Mouse (Mus musculus) cerebellum, adult (tissue): Measurements from ENCODE around the gene Ttll6.

ENCODE experiments used
- ATAC-seq: cut with Nextera tagmentation; 2 replicates; pipeline ENCODE4 v1.9.2; 2017; ENCODE audit warnings: mild to moderate bottlenecking, moderate library complexity, mixed read lengths; ENCODE audit not compliant: insufficient number of reproducible peaks, low FRiP score, low TSS enrichment

Ttll6 gene

GRCm38 (mm10) chr11:96164769-96165168 is 31.2 kb downstream of the Ttll6 start:
- no peak for ATAC-seq

GRCm38 (mm10) chr11:96168125-96168524 is 34.5 kb downstream of the Ttll6 start:
- no peak for ATAC-seq

- ATAC-seq, result no peak
Measured at GRCm38 (mm10) chr11:96169016-96169415, 35.4 kb downstream of the Ttll6 start.

GRCm38 (mm10) chr11:96170711-96171379 is 37.3 kb downstream of the Ttll6 start:
- ATAC-seq, result no peak

- no peak for ATAC-seq
Measured at GRCm38 (mm10) chr11:96171601-96172000, 38.0 kb downstream of the Ttll6 start.

- no peak for ATAC-seq
Measured at GRCm38 (mm10) chr11:96172511-96173287, 39.1 kb downstream of the Ttll6 start.

- ATAC-seq, result no peak
Measured at GRCm38 (mm10) chr11:96173288-96173840, 39.8 kb downstream of the Ttll6 start.

GRCm38 (mm10) chr11:96174881-96175280 is 41.3 kb downstream of the Ttll6 start:
- no peak for ATAC-seq

- ATAC-seq, result no peak
Measured at GRCm38 (mm10) chr11:96175511-96175910, 41.9 kb downstream of the Ttll6 start.

- no peak for ATAC-seq
Measured at GRCm38 (mm10) chr11:96175951-96176530, 42.5 kb downstream of the Ttll6 start.

- no peak for ATAC-seq
Measured at GRCm38 (mm10) chr11:96176841-96177240, 43.3 kb downstream of the Ttll6 start.

GRCm38 (mm10) chr11:96177546-96178174 is 44.1 kb downstream of the Ttll6 start:
- no peak for ATAC-seq

GRCm38 (mm10) chr11:96178356-96178755 is 44.8 kb downstream of the Ttll6 start:
- ATAC-seq, result no peak

- no peak for ATAC-seq
Measured at GRCm38 (mm10) chr11:96178911-96179503, 45.4 kb downstream of the Ttll6 start.

GRCm38 (mm10) chr11:96181061-96181460 is 47.5 kb downstream of the Ttll6 start:
- no peak for ATAC-seq

GRCm38 (mm10) chr11:96184233-96184632 is 50.6 kb downstream of the Ttll6 start:
- no peak for ATAC-seq

GRCm38 (mm10) chr11:96187321-96187720 is 53.7 kb downstream of the Ttll6 start:
- ATAC-seq, result no peak

GRCm38 (mm10) chr11:96189810-96190522 is 56.4 kb downstream of the Ttll6 start:
- ATAC-seq, result no peak

GRCm38 (mm10) chr11:96191132-96191531 is 57.5 kb downstream of the Ttll6 start:
- ATAC-seq, result no peak
